Mouse (Mus musculus) lung, postnatal 0 days (tissue): ENCODE data around the gene Dapp1.

ENCODE experiments used
- CTCF ChIP-seq: IDR thresholded peaks from 2 replicates; pipeline ENCODE4 v1.5.1; 2016; ENCODE audit warnings: antibody characterized with exemption, mild to moderate bottlenecking
- EP300 ChIP-seq: IDR thresholded peaks from 2 replicates; pipeline ENCODE4 v1.6.1; 2016; ENCODE audit warnings: antibody characterized with exemption, mild to moderate bottlenecking, control low read depth

DNA sequence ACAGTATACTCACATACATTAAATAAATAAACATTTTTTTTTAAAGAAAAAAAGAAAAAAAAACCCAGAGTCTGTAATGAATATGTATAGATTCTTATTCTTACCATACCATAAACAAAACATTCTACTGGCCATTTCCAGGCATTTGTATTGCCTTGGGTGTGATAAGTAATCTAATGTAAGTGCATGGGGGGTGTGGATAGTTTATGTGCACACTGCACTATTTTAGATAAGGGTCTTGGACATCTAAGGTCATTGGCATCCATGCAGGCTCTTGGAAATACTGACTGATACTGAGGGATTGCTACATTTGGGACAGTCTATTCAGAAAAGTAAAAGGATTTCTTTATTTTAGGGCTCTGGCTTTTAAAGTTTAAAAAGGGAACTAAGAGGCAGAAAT lies 39.8 kb downstream of the Dapp1 start:
- no peak for TF ChIP-seq CTCF
- no peak for TF ChIP-seq EP300
